In the genomic region with DNA sequence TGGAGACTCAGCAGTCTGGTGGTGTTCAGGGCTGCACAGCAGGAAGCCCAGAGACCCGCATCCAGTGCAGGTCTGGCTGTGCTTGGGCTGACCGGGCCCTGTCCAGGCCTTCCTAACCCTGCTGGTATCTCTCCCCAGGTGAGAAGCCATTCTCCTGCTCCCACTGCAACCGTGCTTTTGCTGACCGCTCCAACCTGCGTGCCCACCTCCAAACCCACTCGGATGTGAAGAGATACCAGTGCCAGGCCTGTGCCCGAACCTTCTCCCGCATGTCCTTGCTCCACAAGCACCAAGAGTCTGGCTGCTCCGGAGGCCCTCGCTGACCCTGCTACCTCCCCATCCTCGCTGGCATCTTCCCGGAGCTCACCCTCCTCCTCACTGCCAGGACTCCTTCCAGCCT, we compare ENCODE assay signal across 11 mouse cellular contexts. TPM values are rescaled to one million over a fixed set of nuclear protein-coding genes. Genes with fewer than 3 reads are reported as not detected.
DNase-seq lines count a peak whose midpoint lies in the region; ATAC-seq and TF ChIP-seq lines count a peak whose summit lies in the region.
"Had no signal": no experiment of that assay in that cellular context is flagged by ENCODE, and none has a peak within 500 bp of the region (broad histone marks: within the 10 kb centered on the region; RNA-seq: fewer than 3 reads in every experiment).

No protein-coding gene starts in this region.

- H3K4me2 ChIP-seq in heart, embryonic 11.5 days: peak overlapping the region; percentile 81
- H3K4me2 ChIP-seq in liver, embryonic 13.5 days: peak overlapping the region; percentile 69; the same call in 1 of the 2 replicates
- H3K4me2 ChIP-seq in liver, postnatal 0 days (ENCODE audit: low read depth, low read length): no peak overlapping the region
- H3K4me2 ChIP-seq in hindbrain, embryonic 12.5 days (replicated peaks): peak overlapping the region; percentile 87
- peak overlapping the region; percentile 88 for H3K4me2 ChIP-seq in neural tube, embryonic 13.5 days

- no peak for DNase-seq in heart, postnatal 4 days
- no peak for DNase-seq in liver, embryonic 13.5 days
- no peak for DNase-seq in liver, postnatal 0 days
- no peak for DNase-seq in frontal cortex, adult 2 months (ENCODE audit: extremely low spot score in 1 of 2, low spot score in 1 of 2)
- DNase-seq in gastrocnemius, postnatal 14 days: no peak

- H3K9ac ChIP-seq in heart, embryonic 11.5 days (ENCODE audit: low read depth, low read length): peak overlapping the region; percentile 69; the same call in 1 of the 2 replicates
- no peak overlapping the region for H3K9ac ChIP-seq in liver, embryonic 13.5 days
- H3K9ac ChIP-seq in liver, postnatal 0 days (replicated peaks): no peak overlapping the region
- peak overlapping the region; percentile 25; the same call in 1 of the 2 replicates for H3K9ac ChIP-seq in hindbrain, embryonic 12.5 days
- peak overlapping the region; percentile 56; the same call in 1 of the 2 replicates for H3K9ac ChIP-seq in neural tube, embryonic 13.5 days

- WGBS in heart, embryonic 11.5 days (ENCODE audit: insufficient replicate concordance): 63% methylated on average over 12 of the region's 12 CpGs
- 76% methylated on average over 12 of the region's 12 CpGs for WGBS in liver, embryonic 13.5 days (ENCODE audit: insufficient replicate concordance)
- WGBS in liver, postnatal 0 days (ENCODE audit: insufficient replicate concordance): 85% methylated on average over 12 of the region's 12 CpGs
- WGBS in hindbrain, embryonic 12.5 days: 65% methylated on average over 12 of the region's 12 CpGs
- WGBS in neural tube, embryonic 13.5 days: 72% methylated on average over 12 of the region's 12 CpGs

- intact Hi-C loops in gastrocnemius, postnatal 14 days (cut with DNase I; ENCODE audit: low total_unique reads): no loop called here

- no peak for TF ChIP-seq EP300 in liver, postnatal 0 days (IDR thresholded peaks at IDR 0.05; ENCODE audit: low read depth)

- peaks cover 56% of the 10 kb centered on the region for H3K4me1 ChIP-seq in heart, embryonic 11.5 days (ENCODE audit: control insufficient read depth, insufficient read depth, low read length)
- H3K4me1 ChIP-seq in liver, embryonic 13.5 days (replicated peaks): peaks cover 46% of the 10 kb centered on the region
- peaks cover 16% of the 10 kb centered on the region for H3K4me1 ChIP-seq in liver, postnatal 0 days (ENCODE audit: insufficient read depth)
- H3K4me1 ChIP-seq in hindbrain, embryonic 12.5 days: peaks cover 57% of the 10 kb centered on the region
- H3K4me1 ChIP-seq in neural tube, embryonic 13.5 days (replicated peaks): peaks cover 71% of the 10 kb centered on the region

- H3K4me3 ChIP-seq in heart, embryonic 11.5 days (ENCODE audit: low read depth, low read length): peak overlapping the region; percentile 56; the same call in 1 of the 2 replicates
- no peak overlapping the region for H3K4me3 ChIP-seq in liver, embryonic 13.5 days (replicated peaks)
- H3K4me3 ChIP-seq in liver, postnatal 0 days (ENCODE audit: low read depth, low read length): no peak overlapping the region
- peak overlapping the region; percentile 50 for H3K4me3 ChIP-seq in hindbrain, embryonic 12.5 days
- H3K4me3 ChIP-seq in neural tube, embryonic 13.5 days: peak overlapping the region; percentile 49; the same call in 1 of the 2 replicates
- H3K4me3 ChIP-seq: left cerebral cortex, adult 2 months had no signal

- no peaks in the 10 kb centered on the region for H3K36me3 ChIP-seq in heart, embryonic 11.5 days (ENCODE audit: control insufficient read depth, insufficient read depth, low read length)
- no peaks in the 10 kb centered on the region; the same call in 1 of the 2 replicates for H3K36me3 ChIP-seq in liver, embryonic 13.5 days
- H3K36me3 ChIP-seq in liver, postnatal 0 days (replicated peaks; ENCODE audit: insufficient read depth, low read length): no peaks in the 10 kb centered on the region
- H3K36me3 ChIP-seq in hindbrain, embryonic 12.5 days: 0 out of 2 replicates have a peak, but pooled peaks cover 5% of the 10 kb centered on the region
- no peaks in the 10 kb centered on the region for H3K36me3 ChIP-seq in neural tube, embryonic 13.5 days

- no peaks in the 10 kb centered on the region for H3K9me3 ChIP-seq in heart, embryonic 11.5 days (replicated peaks; ENCODE audit: control insufficient read depth, low read length)
- no peaks in the 10 kb centered on the region for H3K9me3 ChIP-seq in liver, embryonic 13.5 days (replicated peaks)
- no peaks in the 10 kb centered on the region for H3K9me3 ChIP-seq in liver, postnatal 0 days (ENCODE audit: low read length)
- no peaks in the 10 kb centered on the region for H3K9me3 ChIP-seq in hindbrain, embryonic 12.5 days (replicated peaks)
- H3K9me3 ChIP-seq in neural tube, embryonic 13.5 days: no peaks in the 10 kb centered on the region

- peaks cover 14% of the 10 kb centered on the region for H3K27me3 ChIP-seq in heart, embryonic 11.5 days (ENCODE audit: control insufficient read depth, insufficient read depth, low read length)
- peaks cover 50% of the 10 kb centered on the region for H3K27me3 ChIP-seq in liver, embryonic 13.5 days
- peaks cover 18% of the 10 kb centered on the region for H3K27me3 ChIP-seq in liver, postnatal 0 days (ENCODE audit: insufficient read depth, low read length)
- H3K27me3 ChIP-seq in hindbrain, embryonic 12.5 days: peaks cover 51% of the 10 kb centered on the region
- peaks cover 32% of the 10 kb centered on the region for H3K27me3 ChIP-seq in neural tube, embryonic 13.5 days

- no peak for ATAC-seq in heart, embryonic 11.5 days (replicated peaks; ENCODE audit: insufficient number of reproducible peaks, low FRiP score, low TSS enrichment)
- ATAC-seq in liver, embryonic 13.5 days (ENCODE audit: low read depth): no peak
- no peak for ATAC-seq in liver, postnatal 0 days
- ATAC-seq in hindbrain, embryonic 12.5 days (ENCODE audit: low FRiP score): no peak
- no peak for ATAC-seq in neural tube, embryonic 13.5 days (ENCODE audit: low read depth)
- ATAC-seq: CD4-positive, CD25-positive, alpha-beta regulatory T cell, adult 4 months had no signal

- peak overlapping the region; percentile 58; the same call in 1 of the 2 replicates for H3K27ac ChIP-seq in heart, embryonic 11.5 days (ENCODE audit: low read depth, low read length)
- no peak overlapping the region for H3K27ac ChIP-seq in liver, embryonic 13.5 days
- H3K27ac ChIP-seq in liver, postnatal 0 days (ENCODE audit: low read depth): no peak overlapping the region
- H3K27ac ChIP-seq in hindbrain, embryonic 12.5 days: peak overlapping the region; percentile 53; the same call in 1 of the 2 replicates
- peak overlapping the region; percentile 24; the same call in 1 of the 2 replicates for H3K27ac ChIP-seq in neural tube, embryonic 13.5 days (replicated peaks)
- H3K27ac ChIP-seq: left cerebral cortex, adult 2 months had no signal

- TF ChIP-seq CTCF in liver, postnatal 0 days (IDR thresholded peaks at IDR 0.05; ENCODE audit: low read depth): no peak

RNA-seq across cellular contexts. Expression of gene Snai1, which starts 3.8 kb away (rescaled TPM):
- 21.1 and 23.1 TPM in 2 replicates for polyA plus RNA-seq in heart, embryonic 11.5 days (2014; fragmentation: Nextera tagmentation; extraction: Ambion mirVana)
- 1 to 10 TPM; 4.3 to 5.0 TPM for total RNA-seq in heart, postnatal 4 days (2021)
- polyA plus RNA-seq in liver, embryonic 13.5 days (2015; fragmentation: Nextera tagmentation; extraction: Ambion mirVana): 1.8 and 2.5 TPM in 2 replicates
- 1.6 and 2.3 TPM in 2 replicates for polyA plus RNA-seq in liver, postnatal 0 days (2015; fragmentation: Nextera tagmentation; extraction: Ambion mirVana)
- 30.1 and 39.0 TPM in 2 replicates for polyA plus RNA-seq in hindbrain, embryonic 12.5 days (2016; fragmentation: Nextera tagmentation; extraction: Ambion mirVana)
- 9.8 and 13.0 TPM in 2 replicates for polyA plus RNA-seq in neural tube, embryonic 13.5 days (2015; fragmentation: Nextera tagmentation; extraction: Ambion mirVana)
- polyA plus RNA-seq in frontal cortex, adult 2 months (2012; rRNA removed): 2.3 and 3.0 TPM in 2 replicates
- 1 to 10 TPM; 3.2 to 3.5 TPM for total RNA-seq in gastrocnemius, postnatal 14 days (2021)
- total RNA-seq: granulocyte monocyte progenitor cell, adult 5-6 weeks had no signal

RNA-seq across cellular contexts. Expression of gene Spata2, which starts 49.1 kb away (rescaled TPM):
- 12.3 and 13.8 TPM in 2 replicates for polyA plus RNA-seq in heart, embryonic 11.5 days (2014; fragmentation: Nextera tagmentation; extraction: Ambion mirVana)
- total RNA-seq in heart, postnatal 4 days (2021): 10 to 100 TPM; 25.1 to 27.5 TPM
- polyA plus RNA-seq in liver, embryonic 13.5 days (2015; fragmentation: Nextera tagmentation; extraction: Ambion mirVana): 7.0 and 9.4 TPM in 2 replicates
- polyA plus RNA-seq in liver, postnatal 0 days (2015; fragmentation: Nextera tagmentation; extraction: Ambion mirVana): 4.7 and 4.9 TPM in 2 replicates
- 20.8 and 25.3 TPM in 2 replicates for polyA plus RNA-seq in hindbrain, embryonic 12.5 days (2016; fragmentation: Nextera tagmentation; extraction: Ambion mirVana)
- 24.1 and 26.9 TPM in 2 replicates for polyA plus RNA-seq in neural tube, embryonic 13.5 days (2015; fragmentation: Nextera tagmentation; extraction: Ambion mirVana)
- polyA plus RNA-seq in frontal cortex, adult 2 months (2012; rRNA removed): 53.1 and 58.6 TPM in 2 replicates
- total RNA-seq in gastrocnemius, postnatal 14 days (2021): 10 to 100 TPM; 11.6 to 15.7 TPM

RNA-seq across cellular contexts. Expression of gene Rnf114, which starts 49.3 kb away (rescaled TPM):
- polyA plus RNA-seq in heart, embryonic 11.5 days (2014; fragmentation: Nextera tagmentation; extraction: Ambion mirVana): 58.9 and 68.6 TPM in 2 replicates
- total RNA-seq in heart, postnatal 4 days (2021): 10 to 100 TPM; 39.3 to 39.4 TPM
- 32.5 and 33.2 TPM in 2 replicates for polyA plus RNA-seq in liver, embryonic 13.5 days (2015; fragmentation: Nextera tagmentation; extraction: Ambion mirVana)
- 39.5 and 44.0 TPM in 2 replicates for polyA plus RNA-seq in liver, postnatal 0 days (2015; fragmentation: Nextera tagmentation; extraction: Ambion mirVana)
- 120 TPM in 2 replicates for polyA plus RNA-seq in hindbrain, embryonic 12.5 days (2016; fragmentation: Nextera tagmentation; extraction: Ambion mirVana)
- polyA plus RNA-seq in neural tube, embryonic 13.5 days (2015; fragmentation: Nextera tagmentation; extraction: Ambion mirVana): 128 TPM in 2 replicates
- polyA plus RNA-seq in frontal cortex, adult 2 months (2012; rRNA removed): 104 and 107 TPM in 2 replicates
- total RNA-seq in gastrocnemius, postnatal 14 days (2021): 10 to 100 TPM; 15.3 to 15.6 TPM

Comparison
In these comparisons a context has a peak if more than half of its experiments do, and no peak if none do; other contexts are left out.
1. H3K27ac ChIP-seq: peak in heart, embryonic 11.5 days (single experiment), hindbrain, embryonic 12.5 days (single experiment) and neural tube, embryonic 13.5 days (single experiment); none in liver, embryonic 13.5 days (single experiment) and liver, postnatal 0 days (single experiment).
2. H3K4me3 ChIP-seq: peak in heart, embryonic 11.5 days (single experiment), hindbrain, embryonic 12.5 days (single experiment) and neural tube, embryonic 13.5 days (single experiment); none in liver, embryonic 13.5 days (single experiment) and liver, postnatal 0 days (single experiment).
3. H3K9ac ChIP-seq: peak in heart, embryonic 11.5 days (single experiment), hindbrain, embryonic 12.5 days (single experiment) and neural tube, embryonic 13.5 days (single experiment); none in liver, embryonic 13.5 days (single experiment) and liver, postnatal 0 days (single experiment).